Mouse (Mus musculus) midbrain, embryonic 13.5 days (tissue): ENCODE results near the gene Gm39653. TPM values are rescaled to one million over a fixed set of nuclear protein-coding genes. Genes with fewer than 3 reads are reported as not detected.

Experiments
- ATAC-seq: fragments of 200-750 bp; cut with Nextera tagmentation; 2 replicates; pipeline ENCODE4 v1.8.0; 2017; ENCODE audit warnings: mild to moderate bottlenecking, moderate TSS enrichment, moderate library complexity
- H3K27ac ChIP-seq: fragments of 300-500 bp; sonication (generic); 2 replicates; pipeline ENCODE4 v1.5.1; 2015; ENCODE audit warnings: inconsistent platforms, mild to moderate bottlenecking, moderate library complexity
- H3K27me3 ChIP-seq: fragments of 300-500 bp; sonication (generic); 2 replicates; pipeline ENCODE4 v1.6.1; 2015; ENCODE audit warnings: mild to moderate bottlenecking, inconsistent platforms
- H3K36me3 ChIP-seq: fragments of 300-500 bp; sonication (generic); 2 replicates; pipeline ENCODE4 v1.6.1; 2015; ENCODE audit warnings: mild to moderate bottlenecking, inconsistent platforms
- H3K4me1 ChIP-seq: fragments of 300-500 bp; sonication (generic); replicated peaks from 2 replicates; pipeline ENCODE4 v1.6.1; 2015; ENCODE audit warnings: inconsistent platforms
- H3K4me2 ChIP-seq: fragments of 300-500 bp; sonication (generic); replicated peaks from 2 replicates; pipeline ENCODE4 v1.6.1; 2015; ENCODE audit warnings: moderate library complexity, mild to moderate bottlenecking, inconsistent platforms
- H3K4me3 ChIP-seq: fragments of 300-500 bp; sonication (generic); replicated peaks from 2 replicates; pipeline ENCODE4 v1.5.1; 2015; ENCODE audit warnings: mild to moderate bottlenecking, inconsistent platforms
- H3K9ac ChIP-seq: fragments of 300-500 bp; sonication (generic); replicated peaks from 2 replicates; pipeline ENCODE4 v1.6.1; 2015; ENCODE audit warnings: mild to moderate bottlenecking, inconsistent platforms
- H3K9me3 ChIP-seq: fragments of 300-500 bp; sonication (generic); 2 replicates; pipeline ENCODE4 v1.6.1; 2016; ENCODE audit warnings: mild to moderate bottlenecking, inconsistent platforms
- WGBS: fragments of 180-500 bp; shearing (Covaris S2); methylation state at CpG from one replicate; pipeline ENCODE4 v1.1.7; 2015; 5-methylcytosine and 5-hydroxymethylcytosine counted together
- polyA plus RNA-seq: library from polyadenylated mRNA; unstranded; fragments of >200 nt; fragmentation: Nextera tagmentation; extraction: Ambion mirVana; gene quantifications from 2 replicates; pipeline ENCODE4 v1.2.1, GENCODE M21; 2015

Gene Gm39653
- not detected in 2 replicates for polyA plus RNA-seq

DNA sequence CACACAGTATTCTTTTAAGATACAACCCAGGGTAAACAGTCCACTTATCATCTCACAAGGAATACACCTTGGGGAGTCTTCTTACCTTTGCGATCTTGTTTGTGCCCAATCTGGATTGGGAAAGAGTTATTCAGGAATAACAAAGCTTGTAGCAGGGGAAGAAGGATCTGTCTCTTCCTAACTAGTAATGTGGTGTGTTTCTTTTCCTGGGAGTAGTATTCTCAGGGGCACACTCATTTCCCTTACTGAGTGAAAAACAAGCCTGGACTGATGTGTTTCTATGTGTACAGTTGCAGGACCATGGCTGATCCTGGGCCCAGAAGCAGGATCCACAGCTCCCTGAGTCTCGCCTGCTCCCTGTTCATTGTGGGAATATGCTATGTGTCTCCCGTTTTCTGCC is at the start of gene Gm39653:
Gene Gm39653 (plus strand): TSS at position 301 of the 400 bp plus-strand sequence.
- Histone ChIP-seq H3K4me3 (no peak within 1 kb of the TSS), H3K9ac (no peak within 1 kb of the TSS), H3K27me3 (peaks cover 9% of the 10 kb centered on the region; the same call in 1 of the 2 replicates), H3K4me2 (no peak within 1 kb of the TSS), H3K4me1 (peaks cover 6% of the 10 kb centered on the region), H3K27ac (no peak within 1 kb of the TSS), H3K36me3 (no peaks in the 10 kb centered on the region), H3K9me3 (no peaks in the 10 kb centered on the region)
- 79% methylated on average over 3 of the region's 3 CpGs for WGBS
- ATAC-seq, result no peak

DNA sequence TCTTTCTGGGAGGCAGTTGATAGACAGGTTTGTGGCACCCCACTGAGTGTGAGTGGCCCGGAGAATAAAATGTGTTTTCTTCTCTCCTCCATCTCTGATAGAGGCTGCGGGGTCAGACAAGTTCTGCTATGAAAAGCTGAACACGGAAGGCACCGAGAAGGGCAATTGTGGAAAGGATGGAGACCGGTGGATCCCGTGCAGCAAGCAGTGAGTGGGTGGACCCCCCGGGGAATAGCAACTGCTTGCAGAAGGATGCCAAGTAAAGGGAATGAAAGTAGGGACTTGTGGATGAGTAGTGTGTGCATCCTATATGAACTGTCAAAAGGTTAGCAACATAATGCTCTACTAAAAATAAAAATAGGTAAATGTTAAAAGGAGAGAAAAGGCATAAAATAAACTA is 49.3 kb upstream of the Gm39653 start:
- ATAC-seq, result no peak
- 30% methylated on average over 7 of the region's 7 CpGs for WGBS

DNA sequence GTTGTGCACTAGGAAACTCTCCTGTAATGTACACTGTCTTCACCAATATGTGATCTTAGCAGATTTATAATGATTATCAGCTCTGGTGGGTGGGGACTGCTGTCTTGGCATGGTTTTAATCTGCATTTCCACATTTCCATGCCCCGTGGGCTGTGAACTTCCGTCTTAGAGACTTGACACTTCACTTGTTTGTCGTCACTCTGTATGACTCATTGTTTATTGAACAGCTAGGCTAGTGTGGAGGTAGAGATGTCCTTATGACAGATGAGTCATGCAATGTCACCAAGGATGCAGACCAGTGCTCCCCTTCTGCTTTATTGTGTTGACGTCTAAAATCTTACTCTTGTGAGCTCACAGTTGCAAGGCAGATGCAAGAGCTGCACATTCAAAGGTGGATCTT is 48.7 kb upstream of the Gm39653 start:
- H3K9ac ChIP-seq, result no peak overlapping the region
- no peak for ATAC-seq
- no peak overlapping the region for H3K4me2 ChIP-seq
- H3K4me3 ChIP-seq, result no peak overlapping the region
- 69% methylated on average over 4 of the region's 4 CpGs for WGBS
- 0 out of 2 replicates have a peak, but pooled peaks cover 4% of the 10 kb centered on the region for H3K36me3 ChIP-seq
- peaks cover 9% of the 10 kb centered on the region for H3K27me3 ChIP-seq
- H3K4me1 ChIP-seq, result peaks cover 19% of the 10 kb centered on the region
- no peaks in the 10 kb centered on the region for H3K9me3 ChIP-seq
- no peak overlapping the region for H3K27ac ChIP-seq

More for the DNA sequence above, 49.3 kb upstream of the Gm39653 start:
- H3K4me1 ChIP-seq, result peaks cover 14% of the 10 kb centered on the region; the same call in 1 of the 2 replicates
- 0 out of 2 replicates have a peak overlapping the region, but pooled peaks have one; percentile 6 for H3K9ac ChIP-seq
- H3K27me3 ChIP-seq, result peaks cover 9% of the 10 kb centered on the region
- no peak overlapping the region for H3K27ac ChIP-seq
- H3K9me3 ChIP-seq, result no peaks in the 10 kb centered on the region
- no peak overlapping the region for H3K4me3 ChIP-seq
- H3K4me2 ChIP-seq, result no peak overlapping the region
- 0 out of 2 replicates have a peak, but pooled peaks cover 4% of the 10 kb centered on the region for H3K36me3 ChIP-seq

DNA sequence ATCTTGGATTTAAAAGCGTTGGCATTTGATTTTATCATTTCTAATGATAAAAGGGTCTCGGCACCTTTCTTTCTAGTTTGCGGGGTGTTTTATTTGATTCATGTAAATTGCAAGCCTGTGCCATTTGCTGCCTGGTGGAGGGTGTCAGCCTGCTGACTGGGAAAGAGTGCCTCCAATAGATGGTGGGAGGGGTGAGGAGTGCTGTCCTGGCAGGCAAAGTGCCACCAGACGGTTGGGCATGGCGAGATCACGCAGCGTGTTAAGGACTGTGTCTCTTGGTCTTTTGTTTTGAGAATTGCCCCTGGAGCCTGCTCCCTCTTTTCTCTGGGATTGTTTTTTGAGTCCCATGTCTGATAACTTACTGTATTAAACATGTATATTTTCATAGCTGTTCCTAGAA is 43.5 kb upstream of the Gm39653 start:
- Histone ChIP-seq H3K4me1 (peaks cover 35% of the 10 kb centered on the region), H3K9me3 (no peaks in the 10 kb centered on the region), H3K27me3 (peaks cover 3% of the 10 kb centered on the region), H3K4me3 (no peak overlapping the region), H3K9ac (no peak overlapping the region), H3K27ac (peak overlapping the region; percentile 58), H3K4me2 (no peak overlapping the region), H3K36me3 (0 out of 2 replicates have a peak, but pooled peaks cover 3% of the 10 kb centered on the region)
- 47% methylated on average over 7 of the region's 7 CpGs for WGBS
- no peak for ATAC-seq

DNA sequence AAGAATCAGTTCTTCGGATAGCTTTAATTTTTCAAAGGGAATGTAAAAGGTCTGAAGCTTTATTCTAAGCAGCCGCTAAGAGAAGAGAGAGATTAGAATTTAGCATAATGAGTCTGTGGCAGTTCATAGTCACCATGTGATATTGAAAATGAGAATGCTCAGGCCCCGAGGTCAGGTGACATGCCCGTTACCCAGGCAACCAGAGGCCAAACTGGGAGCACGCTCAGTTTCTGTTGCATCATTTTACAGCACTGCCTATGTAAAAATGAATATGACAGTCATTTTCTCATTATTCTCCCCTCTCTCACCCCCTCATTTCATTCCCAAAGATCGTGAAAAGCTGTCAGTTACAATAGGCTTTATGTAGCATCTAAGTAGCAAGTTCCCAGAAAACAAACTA is 42.3 kb upstream of the Gm39653 start:
- Histone ChIP-seq H3K4me1 (peaks cover 35% of the 10 kb centered on the region), H3K27me3 (no peaks in the 10 kb centered on the region), H3K4me3 (no peak overlapping the region), H3K9me3 (no peaks in the 10 kb centered on the region), H3K27ac (peak overlapping the region; percentile 80), H3K9ac (no peak overlapping the region), H3K36me3 (no peaks in the 10 kb centered on the region), H3K4me2 (no peak overlapping the region; the same call in 1 of the 2 replicates)
- ATAC-seq, result peak; percentile 87
- WGBS, result 12% methylated on average over 6 of the region's 6 CpGs

DNA sequence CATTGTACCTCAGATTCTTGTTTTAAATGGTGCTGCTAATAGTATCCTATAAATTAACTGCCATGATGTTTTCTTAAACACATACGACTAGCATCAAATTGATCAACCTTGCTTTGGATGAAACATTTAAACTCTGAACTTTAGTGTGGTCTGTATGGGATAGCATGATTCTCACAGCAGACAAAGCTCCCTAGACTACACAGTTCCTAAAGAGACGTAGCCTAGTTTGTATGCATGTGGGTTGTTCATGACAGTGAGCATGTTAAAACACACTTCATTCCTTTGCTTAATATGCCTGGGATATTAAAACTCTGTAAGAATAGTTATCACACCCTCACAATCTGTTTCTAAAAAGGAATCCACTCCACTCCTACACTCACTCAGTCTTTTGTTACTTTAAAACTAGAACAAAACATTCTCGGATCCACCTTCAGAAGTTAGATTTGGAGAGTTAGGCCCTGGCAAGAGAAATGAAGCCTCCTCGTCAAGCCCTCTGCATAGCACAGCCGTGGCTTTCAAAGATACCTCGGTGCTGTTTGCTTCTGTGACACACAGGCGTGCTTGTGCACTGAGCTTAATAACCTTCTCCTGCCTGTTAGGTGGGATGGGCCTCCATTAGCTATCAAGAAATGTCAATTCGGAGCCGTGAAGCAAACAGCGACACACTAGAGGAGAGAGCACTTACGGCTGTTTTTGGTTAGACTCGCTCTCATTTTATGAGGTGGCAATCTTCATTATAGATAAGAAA is 41.7 kb upstream of the Gm39653 start:
- Histone ChIP-seq H3K27me3 (no peaks in the 10 kb centered on the region), H3K27ac (peak overlapping the region; percentile 76), H3K9me3 (no peaks in the 10 kb centered on the region), H3K4me2 (no peak overlapping the region; the same call in 1 of the 2 replicates), H3K36me3 (no peaks in the 10 kb centered on the region), H3K4me1 (peaks cover 35% of the 10 kb centered on the region), H3K4me3 (no peak overlapping the region), H3K9ac (no peak overlapping the region)
- peak; percentile 60 for ATAC-seq
- 34% methylated on average over 12 of the region's 12 CpGs for WGBS

DNA sequence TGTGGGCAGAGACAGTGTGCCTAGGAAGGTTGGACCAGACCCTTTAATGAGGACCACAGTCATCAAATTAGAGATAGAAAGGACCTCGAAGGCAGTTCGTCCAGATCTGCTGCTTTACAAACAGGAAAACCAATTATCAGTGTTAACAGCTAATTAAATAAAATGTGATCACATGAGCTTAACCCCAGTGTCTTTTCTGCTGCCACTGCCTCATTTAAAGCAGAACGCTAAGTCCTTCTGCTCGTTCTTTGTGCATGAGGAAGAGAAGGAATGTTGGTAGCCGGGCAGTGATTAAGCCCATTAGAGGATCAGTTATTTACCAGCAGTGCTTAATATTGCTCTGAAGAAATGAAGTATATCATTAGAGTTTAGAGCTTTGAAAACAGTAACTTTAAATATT is 39.0 kb upstream of the Gm39653 start:
- H3K27me3 ChIP-seq, result no peaks in the 10 kb centered on the region
- no peaks in the 10 kb centered on the region for H3K9me3 ChIP-seq
- no peak overlapping the region for H3K9ac ChIP-seq
- H3K4me3 ChIP-seq, result no peak overlapping the region
- H3K4me2 ChIP-seq, result no peak overlapping the region
- 39% methylated on average over 5 of the region's 5 CpGs for WGBS
- H3K27ac ChIP-seq, result no peak overlapping the region
- no peak for ATAC-seq
- 0 out of 2 replicates have a peak, but pooled peaks cover 2% of the 10 kb centered on the region for H3K36me3 ChIP-seq
- peaks cover 31% of the 10 kb centered on the region for H3K4me1 ChIP-seq

DNA sequence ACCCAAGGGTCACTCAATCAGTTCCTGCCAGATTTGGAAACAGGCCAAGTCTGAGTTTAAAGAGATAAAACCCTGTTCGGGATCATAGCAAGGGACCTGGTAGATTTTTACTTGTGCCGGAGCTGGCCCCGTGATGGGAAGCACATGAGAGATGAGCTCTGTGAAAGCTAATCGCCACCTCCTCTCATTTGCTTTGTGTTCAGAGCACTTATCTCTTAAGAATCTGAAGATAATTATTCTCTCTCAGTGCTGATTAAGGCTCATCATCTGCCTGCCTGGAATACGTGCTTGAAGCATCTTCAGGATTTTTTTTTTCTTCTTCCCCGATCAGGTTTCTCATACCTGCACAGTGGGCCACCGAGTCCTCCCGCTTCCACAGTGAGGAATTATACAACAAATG is 36.6 kb upstream of the Gm39653 start:
- H3K36me3 ChIP-seq, result 0 out of 2 replicates have a peak, but pooled peaks cover 2% of the 10 kb centered on the region
- no peak overlapping the region for H3K27ac ChIP-seq
- H3K4me3 ChIP-seq, result no peak overlapping the region
- ATAC-seq, result no peak
- H3K4me1 ChIP-seq, result peaks cover 9% of the 10 kb centered on the region
- no peak overlapping the region for H3K4me2 ChIP-seq
- WGBS, result 72% methylated on average over 8 of the region's 8 CpGs
- H3K9ac ChIP-seq, result no peak overlapping the region
- H3K27me3 ChIP-seq, result no peaks in the 10 kb centered on the region
- H3K9me3 ChIP-seq, result no peaks in the 10 kb centered on the region

- H3K36me3 ChIP-seq, result no peaks in the 10 kb centered on the region
- peak; percentile 69 for ATAC-seq
- H3K9ac ChIP-seq, result no peak overlapping the region
- peaks cover 12% of the 10 kb centered on the region for H3K4me1 ChIP-seq
- no peaks in the 10 kb centered on the region for H3K27me3 ChIP-seq
- no peak overlapping the region for H3K4me3 ChIP-seq
- peak overlapping the region; percentile 54; the same call in 1 of the 2 replicates for H3K27ac ChIP-seq
- H3K9me3 ChIP-seq, result 0 out of 2 replicates have a peak, but pooled peaks cover 4% of the 10 kb centered on the region
- no peak overlapping the region for H3K4me2 ChIP-seq
- WGBS, result 34% methylated on average over 7 of the region's 7 CpGs
These were observed 28.9 kb upstream of the Gm39653 start for GRCm38 (mm10) chr1:63586869-63587268.

DNA sequence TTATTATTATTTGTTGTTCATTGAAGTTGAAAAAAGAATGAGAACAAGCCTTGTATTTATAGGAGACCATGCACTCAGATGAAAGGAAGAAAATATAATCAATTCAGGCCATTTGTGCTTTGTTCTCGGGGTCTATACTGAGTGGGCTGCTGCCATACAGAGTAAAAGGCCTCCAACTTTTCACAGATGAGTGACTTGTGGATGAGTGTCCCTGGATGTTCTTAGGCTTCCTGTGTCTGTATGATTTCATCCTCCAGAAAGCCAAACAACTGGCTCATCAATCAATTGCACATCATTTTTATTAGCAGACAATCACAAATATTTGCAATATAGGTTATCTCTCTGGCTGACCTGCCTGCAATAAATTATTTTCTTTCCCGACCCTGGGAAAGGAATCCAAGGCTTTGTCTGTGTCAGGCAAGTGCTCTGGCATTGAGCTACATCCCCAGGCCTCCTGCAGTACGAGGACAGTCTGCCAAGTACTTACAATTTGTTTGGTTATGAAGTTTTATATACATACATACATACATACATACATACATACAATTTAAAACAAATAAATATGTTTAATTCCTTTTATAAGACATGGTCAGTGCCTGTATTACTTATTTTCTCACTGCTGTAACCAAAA is 11.8 kb upstream of the Gm39653 start:
- Histone ChIP-seq H3K4me2 (no peak overlapping the region), H3K9ac (no peak overlapping the region), H3K4me3 (no peak overlapping the region), H3K36me3 (no peaks in the 10 kb centered on the region), H3K4me1 (no peaks in the 10 kb centered on the region), H3K9me3 (no peaks in the 10 kb centered on the region), H3K27me3 (no peaks in the 10 kb centered on the region), H3K27ac (no peak overlapping the region)
- WGBS, result 55% methylated on average over 3 of the region's 3 CpGs
- ATAC-seq, result no peak

DNA sequence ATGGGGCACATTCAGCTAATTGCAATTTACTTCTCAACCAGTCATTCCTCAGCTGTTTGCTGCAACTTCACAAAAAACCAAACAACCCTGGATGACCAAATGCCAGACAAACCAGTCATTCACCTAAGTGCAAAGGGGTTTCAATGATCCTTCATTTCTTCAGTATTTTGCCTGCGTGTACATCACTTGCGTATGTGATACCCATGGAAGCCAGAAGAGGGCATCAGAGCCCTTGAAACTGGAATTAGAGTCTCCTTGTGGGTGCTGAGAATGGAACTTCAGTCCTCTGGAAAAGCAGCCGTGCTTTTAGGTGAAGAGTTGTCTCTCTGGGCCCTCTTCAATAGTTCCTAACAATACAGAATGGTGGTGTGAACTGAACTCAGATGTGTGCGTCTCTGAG is 6.2 kb upstream of the Gm39653 start:
- no peak for ATAC-seq
- H3K9ac ChIP-seq, result no peak overlapping the region
- no peak overlapping the region for H3K4me2 ChIP-seq
- no peak overlapping the region for H3K27ac ChIP-seq
- WGBS, result 95% methylated on average over 4 of the region's 4 CpGs
- H3K36me3 ChIP-seq, result no peaks in the 10 kb centered on the region
- no peaks in the 10 kb centered on the region for H3K9me3 ChIP-seq
- peaks cover 6% of the 10 kb centered on the region for H3K4me1 ChIP-seq
- 0 out of 2 replicates have a peak, but pooled peaks cover 5% of the 10 kb centered on the region for H3K27me3 ChIP-seq
- H3K4me3 ChIP-seq, result no peak overlapping the region

GRCm38 (mm10) chr1:63614594-63614993 is 1.2 kb upstream of the Gm39653 start:
- no peak for ATAC-seq
- Histone ChIP-seq H3K4me3 (peak overlapping the region; percentile 16; the same call in 1 of the 2 replicates), H3K27ac (no peak overlapping the region), H3K9ac (0 out of 2 replicates have a peak overlapping the region, but pooled peaks have one; percentile 40), H3K27me3 (peaks cover 9% of the 10 kb centered on the region; the same call in 1 of the 2 replicates), H3K9me3 (no peaks in the 10 kb centered on the region), H3K36me3 (no peaks in the 10 kb centered on the region), H3K4me1 (peaks cover 6% of the 10 kb centered on the region), H3K4me2 (peak overlapping the region; percentile 46)
- 2% methylated on average over 11 of the region's 11 CpGs for WGBS
